Mouse (Mus musculus): Measurements from ENCODE around the gene Sugct.

DNA sequence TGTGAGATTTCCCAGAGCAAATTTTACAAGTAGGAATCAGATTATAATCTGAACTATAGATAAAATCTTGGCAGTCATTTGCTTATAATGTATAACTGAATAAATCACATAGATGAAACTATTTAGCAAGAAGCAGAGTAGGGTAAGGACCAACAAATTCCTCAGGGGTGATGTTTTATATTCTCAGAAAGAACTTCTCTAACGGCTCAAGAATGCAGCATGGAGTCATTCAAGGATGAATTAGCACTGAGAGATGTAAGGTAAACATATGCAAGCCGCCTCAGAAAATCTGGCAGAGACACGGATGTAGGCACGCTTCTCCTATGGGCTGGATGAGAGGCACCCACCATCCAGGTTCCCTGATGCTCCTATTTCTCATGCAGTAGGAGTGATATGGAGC lies 368.5 kb downstream of the Sugct start:
- no peak for TF ChIP-seq CTCF (IDR thresholded peaks at IDR 0.05; ENCODE audit: low read depth)
- no peak for TF ChIP-seq EP300 (IDR thresholded peaks at IDR 0.05; ENCODE audit: low read depth)

Data from heart, postnatal 0 days (tissue).